Mouse (Mus musculus) stomach, embryonic 16.5 days (tissue): Measurements from ENCODE around the gene Hoxa9. TPM values are rescaled to one million over a fixed set of nuclear protein-coding genes. Genes with fewer than 3 reads are reported as not detected.

Source experiments
- ATAC-seq: fragments of 200-750 bp; cut with Nextera tagmentation; 2 replicates; pipeline ENCODE4 v1.8.0; 2017; ENCODE audit warnings: moderate number of reproducible peaks, moderate TSS enrichment; ENCODE audit not compliant: insufficient read depth, low FRiP score
- H3K27ac ChIP-seq: fragments of 300-500 bp; sonication (generic); 2 replicates; pipeline ENCODE4 v1.5.1; 2014; ENCODE audit warnings: low read length
- H3K27me3 ChIP-seq: fragments of 300-500 bp; sonication (generic); 2 replicates; pipeline ENCODE4 v1.6.1; 2014; ENCODE audit warnings: low read length, control low read depth, mixed read lengths; ENCODE audit not compliant: control insufficient read depth, insufficient read depth
- H3K36me3 ChIP-seq: fragments of 300-500 bp; sonication (generic); 2 replicates; pipeline ENCODE4 v1.6.1; 2014; ENCODE audit warnings: low read length; ENCODE audit not compliant: control insufficient read depth, insufficient read depth
- H3K4me1 ChIP-seq: fragments of 300-500 bp; sonication (generic); 2 replicates; pipeline ENCODE4 v1.6.1; 2014; ENCODE audit warnings: low read length, control low read depth, mixed read lengths; ENCODE audit not compliant: control insufficient read depth, insufficient read depth
- H3K4me2 ChIP-seq: fragments of 300-500 bp; sonication (generic); 2 replicates; pipeline ENCODE4 v1.6.1; 2014; ENCODE audit warnings: low read depth, low read length, mixed read lengths
- H3K4me3 ChIP-seq: fragments of 300-500 bp; sonication (generic); replicated peaks from 2 replicates; pipeline ENCODE4 v1.5.1; 2014; ENCODE audit warnings: mild to moderate bottlenecking, low read length
- H3K9ac ChIP-seq: fragments of 300-500 bp; sonication (generic); 2 replicates; pipeline ENCODE4 v1.6.1; 2014; ENCODE audit warnings: low read length
- H3K9me3 ChIP-seq: fragments of 300-500 bp; sonication (generic); replicated peaks from 2 replicates; pipeline ENCODE4 v1.6.1; 2016; ENCODE audit warnings: low read length, control low read depth; ENCODE audit not compliant: control insufficient read depth
- WGBS: fragments of 180-500 bp; shearing (Covaris S2); extraction: QIAGEN DNeasy Blood & Tissue Kit; methylation state at CpG from one replicate; pipeline ENCODE4 v1.1.7; 2014; 5-methylcytosine and 5-hydroxymethylcytosine counted together
- polyA plus RNA-seq: library from polyadenylated mRNA; unstranded; fragments of >200 nt; fragmentation: Nextera tagmentation; extraction: Ambion mirVana; gene quantifications from 2 replicates; pipeline ENCODE4 v1.2.1, GENCODE M21; 2015

The Hoxa9 gene
- polyA plus RNA-seq, 1 experiment from 2014 or later = 0.50 TPM

- no peak overlapping the region for H3K9ac ChIP-seq
- H3K4me3 ChIP-seq = peak overlapping the region; percentile 20
- H3K9me3 ChIP-seq = no peaks in the 10 kb centered on the region
- H3K4me1 ChIP-seq = peaks cover 4% of the 10 kb centered on the region; the same call in 1 of the 2 replicates
- 0 out of 2 replicates have a peak overlapping the region, but pooled peaks have one; percentile 4 for H3K4me2 ChIP-seq
- WGBS = 1% methylated on average over 66 of the region's 70 CpGs
- no peaks in the 10 kb centered on the region for H3K36me3 ChIP-seq
- peaks cover 88% of the 10 kb centered on the region for H3K27me3 ChIP-seq
- peak; percentile 48 for ATAC-seq
- no peak overlapping the region for H3K27ac ChIP-seq
Observed at GRCm38 (mm10) chr6:52233546-52234427, 2.9 kb upstream of the Hoxa9 start.

- Histone ChIP-seq H3K27me3 (peaks cover 90% of the 10 kb centered on the region), H3K27ac (no peak overlapping the region), H3K9ac (no peak overlapping the region), H3K4me2 (no peak overlapping the region), H3K4me3 (no peak overlapping the region), H3K4me1 (peaks cover 4% of the 10 kb centered on the region; the same call in 1 of the 2 replicates), H3K36me3 (no peaks in the 10 kb centered on the region), H3K9me3 (no peaks in the 10 kb centered on the region)
- no peak for ATAC-seq
- 4% methylated on average over 23 of the region's 23 CpGs for WGBS
Observed at GRCm38 (mm10) chr6:52232984-52233545, 2.2 kb upstream of the Hoxa9 start.

- no peak overlapping the region for H3K4me3 ChIP-seq
- H3K27me3 ChIP-seq = peaks cover 90% of the 10 kb centered on the region
Observed at GRCm38 (mm10) chr6:52232568-52232965, 1.7 kb upstream of the Hoxa9 start.

GRCm38 (mm10) chr6:52231885-52232567, 1.1 kb upstream of the Hoxa9 start:
- H3K36me3 ChIP-seq = no peaks in the 10 kb centered on the region
- no peaks in the 10 kb centered on the region for H3K9me3 ChIP-seq
- peaks cover 4% of the 10 kb centered on the region; the same call in 1 of the 2 replicates for H3K4me1 ChIP-seq
- H3K4me3 ChIP-seq = no peak overlapping the region
- 3% methylated on average over 18 of the region's 18 CpGs for WGBS
- H3K27ac ChIP-seq = no peak overlapping the region
- no peak for ATAC-seq
- peaks cover 89% of the 10 kb centered on the region for H3K27me3 ChIP-seq
- no peak overlapping the region for H3K9ac ChIP-seq
- no peak overlapping the region for H3K4me2 ChIP-seq

More at GRCm38 (mm10) chr6:52232568-52232965, 1.7 kb upstream of the Hoxa9 start:
- Histone ChIP-seq H3K9ac (no peak overlapping the region), H3K4me2 (no peak overlapping the region), H3K36me3 (no peaks in the 10 kb centered on the region), H3K9me3 (no peaks in the 10 kb centered on the region), H3K4me1 (peaks cover 4% of the 10 kb centered on the region; the same call in 1 of the 2 replicates), H3K27ac (no peak overlapping the region)
- WGBS = under 1% methylated on average over 18 of the region's 18 CpGs
- ATAC-seq = no peak

- no peaks in the 10 kb centered on the region for H3K9me3 ChIP-seq
- WGBS = 5% methylated on average over 44 of the region's 44 CpGs
- no peaks in the 10 kb centered on the region for H3K36me3 ChIP-seq
- no peak overlapping the region for H3K4me2 ChIP-seq
- H3K27ac ChIP-seq = no peak overlapping the region
- no peak overlapping the region for H3K9ac ChIP-seq
- H3K4me3 ChIP-seq = no peak overlapping the region
- H3K4me1 ChIP-seq = peaks cover 4% of the 10 kb centered on the region; the same call in 1 of the 2 replicates
- ATAC-seq = no peak
- peaks cover 87% of the 10 kb centered on the region for H3K27me3 ChIP-seq
Observed at GRCm38 (mm10) chr6:52229558-52230416, 1.1 kb downstream of the Hoxa9 start.

- H3K4me2 ChIP-seq = no peak overlapping the region
- no peak overlapping the region for H3K9ac ChIP-seq
- H3K9me3 ChIP-seq = no peaks in the 10 kb centered on the region
- no peak overlapping the region for H3K4me3 ChIP-seq
- H3K27ac ChIP-seq = no peak overlapping the region
- peaks cover 87% of the 10 kb centered on the region for H3K27me3 ChIP-seq
- 0 out of 2 replicates have a peak, but pooled peaks cover under 1% of the 10 kb centered on the region for H3K4me1 ChIP-seq
- no peak for ATAC-seq
- no peaks in the 10 kb centered on the region for H3K36me3 ChIP-seq
- 3% methylated on average over 38 of the region's 38 CpGs for WGBS
Observed at GRCm38 (mm10) chr6:52228475-52229465, 2.1 kb downstream of the Hoxa9 start.

GRCm38 (mm10) chr6:52227470-52228222, 3.2 kb downstream of the Hoxa9 start:
- Histone ChIP-seq H3K9me3 (no peaks in the 10 kb centered on the region), H3K36me3 (no peaks in the 10 kb centered on the region), H3K27me3 (peaks cover 88% of the 10 kb centered on the region), H3K27ac (no peak overlapping the region), H3K4me2 (no peak overlapping the region), H3K4me1 (no peaks in the 10 kb centered on the region), H3K9ac (no peak overlapping the region), H3K4me3 (no peak overlapping the region)
- no peak for ATAC-seq
- WGBS = 10% methylated on average over 11 of the region's 11 CpGs
